Comparison of ENCODE assay signal across 16 mouse cellular contexts in genomic region chr1:165356347-165356746, GRCm38 (mm10).
"Had no signal": no experiment of that assay in that cellular context is flagged by ENCODE, and none has a peak within 500 bp of the region (broad histone marks: within the 10 kb centered on the region; RNA-seq: fewer than 3 reads in every experiment).

No protein-coding gene starts in this region.

- H3K4me3 ChIP-seq: limb, embryonic 13.5 days; lung, embryonic 15.5 days; midbrain, embryonic 15.5 days; neural tube, embryonic 12.5 days had no signal

- DNase-seq: kidney, adult 11 months; kidney, adult 9 months; kidney, postnatal 36 days; layer of hippocampus, adult 9-11 months; layer of hippocampus, postnatal 36 days; retina, postnatal 1 day; right cerebral cortex, postnatal 4 days; spleen, adult 18-20 months; thymus, adult 18-20 months; thymus, postnatal 25 days had no signal

- H3K36me3 ChIP-seq: midbrain, embryonic 15.5 days; neural tube, embryonic 12.5 days had no signal

- H3K27ac ChIP-seq: kidney, postnatal 0 days; limb, embryonic 13.5 days; lung, embryonic 15.5 days; midbrain, embryonic 15.5 days; neural tube, embryonic 12.5 days had no signal

- H3K9ac ChIP-seq: limb, embryonic 13.5 days; lung, embryonic 15.5 days; midbrain, embryonic 15.5 days; neural tube, embryonic 12.5 days had no signal

- H3K9me3 ChIP-seq: limb, embryonic 13.5 days; lung, embryonic 15.5 days; midbrain, embryonic 15.5 days; neural tube, embryonic 12.5 days had no signal

- ATAC-seq: midbrain, embryonic 15.5 days had no signal

- H3K27me3 ChIP-seq: limb, embryonic 13.5 days; lung, embryonic 15.5 days; midbrain, embryonic 15.5 days; neural tube, embryonic 12.5 days had no signal

- H3K4me1 ChIP-seq: limb, embryonic 13.5 days; lung, embryonic 15.5 days; midbrain, embryonic 15.5 days; neural tube, embryonic 12.5 days had no signal

- H3K4me2 ChIP-seq: limb, embryonic 13.5 days; lung, embryonic 15.5 days; midbrain, embryonic 11.5 days; midbrain, embryonic 15.5 days; neural tube, embryonic 12.5 days had no signal
